ENCODE assay signal across 8 mouse cellular contexts in the genomic region with DNA sequence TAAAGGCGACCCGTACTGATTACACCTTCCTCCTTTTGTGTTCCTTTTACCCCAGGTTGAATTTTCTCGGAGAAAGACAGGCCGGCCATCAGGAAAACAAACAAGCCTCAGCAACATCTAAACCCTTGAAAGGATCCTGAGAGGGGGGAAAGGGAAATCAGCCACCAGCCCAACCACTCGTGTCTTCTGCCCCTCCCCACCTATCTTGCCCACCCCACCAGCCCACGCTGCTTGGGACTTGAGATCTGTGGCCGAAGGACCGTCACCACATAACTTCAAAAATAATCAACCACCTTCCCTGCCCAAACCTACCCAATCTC. TPM values are rescaled to one million over a fixed set of nuclear protein-coding genes. Genes with fewer than 3 reads are reported as not detected.
DNase-seq lines count a peak whose midpoint lies in the region; ATAC-seq and TF ChIP-seq lines count a peak whose summit lies in the region.

No protein-coding gene starts in this region.

- H3K4me2 ChIP-seq in heart, embryonic 13.5 days, result peak overlapping the region; percentile 98
- H3K4me2 ChIP-seq in limb, embryonic 14.5 days (replicated peaks; ENCODE audit: low read depth, low read length, severe bottlenecking), result peak overlapping the region; percentile 77
- peak overlapping the region; percentile 74 for H3K4me2 ChIP-seq in neural tube, embryonic 12.5 days (replicated peaks)

- no peak for TF ChIP-seq POLR2A in bone marrow, adult 2 months (IDR thresholded peaks at IDR 0.05; ENCODE audit: borderline replicate concordance, control insufficient read depth, low read depth, low read length)
- TF ChIP-seq POLR2A in limb, embryonic 14.5 days (IDR thresholded peaks at IDR 0.05; ENCODE audit: borderline replicate concordance, extremely low read depth, insufficient read depth, insufficient read length), result no peak

- H3K9ac ChIP-seq in heart, embryonic 13.5 days, result peak overlapping the region; percentile 96
- H3K9ac ChIP-seq in limb, embryonic 14.5 days (ENCODE audit: low read depth, low read length, severe bottlenecking), result peak overlapping the region; percentile 98
- H3K9ac ChIP-seq in neural tube, embryonic 12.5 days, result peak overlapping the region; percentile 98

- H3K4me1 ChIP-seq in heart, embryonic 13.5 days, result peaks cover 39% of the 10 kb centered on the region
- H3K4me1 ChIP-seq in bone marrow, adult 2 months (ENCODE audit: control insufficient read depth, insufficient read depth, low read length), result peaks cover 1% of the 10 kb centered on the region; the same call in 1 of the 2 replicates
- peaks cover 17% of the 10 kb centered on the region for H3K4me1 ChIP-seq in limb, embryonic 14.5 days (ENCODE audit: control insufficient read depth, insufficient read depth, low read length)
- peaks cover 29% of the 10 kb centered on the region for H3K4me1 ChIP-seq in neural tube, embryonic 12.5 days

- no peak for ATAC-seq in heart, embryonic 13.5 days (ENCODE audit: extremely low read depth, insufficient number of reproducible peaks, low FRiP score, low TSS enrichment)
- peak; percentile 2; the same call in 1 of the 2 replicates for ATAC-seq in granulocyte monocyte progenitor cell, adult 5-6 weeks (replicated peaks; ENCODE audit: poor library complexity, severe bottlenecking)
- ATAC-seq in limb, embryonic 14.5 days (ENCODE audit: low FRiP score, low read depth), result no peak
- no peak for ATAC-seq in neural tube, embryonic 12.5 days (ENCODE audit: low FRiP score, low read depth)

- 0% methylated on average over 8 of the region's 8 CpGs for WGBS in heart, embryonic 13.5 days
- under 1% methylated on average over 8 of the region's 8 CpGs for WGBS in bone marrow, adult 2 months
- WGBS in limb, embryonic 14.5 days, result under 1% methylated on average over 8 of the region's 8 CpGs
- WGBS in neural tube, embryonic 12.5 days, result 0% methylated on average over 8 of the region's 8 CpGs

- peak overlapping the region; percentile 96 for H3K27ac ChIP-seq in heart, embryonic 13.5 days (replicated peaks)
- H3K27ac ChIP-seq in bone marrow, adult 2 months (ENCODE audit: control insufficient read depth, insufficient read depth, low read depth, low read length, poor library complexity), result peak overlapping the region; percentile 91
- peak overlapping the region; percentile 97 for H3K27ac ChIP-seq in limb, embryonic 14.5 days (replicated peaks; ENCODE audit: low read depth, low read length)
- H3K27ac ChIP-seq in neural tube, embryonic 12.5 days, result peak overlapping the region; percentile 96

- peak overlapping the region; percentile 86 for H3K4me3 ChIP-seq in heart, embryonic 13.5 days
- peak overlapping the region; percentile 95 for H3K4me3 ChIP-seq in bone marrow, adult 2 months (replicated peaks; ENCODE audit: control insufficient read depth, low read depth, low read length)
- peak overlapping the region; percentile 74 for H3K4me3 ChIP-seq in limb, embryonic 14.5 days (replicated peaks; ENCODE audit: low read length)
- H3K4me3 ChIP-seq in neural tube, embryonic 12.5 days, result peak overlapping the region; percentile 71

- no peak for TF ChIP-seq CTCF in bone marrow, adult 2 months (IDR thresholded peaks at IDR 0.05; ENCODE audit: control insufficient read depth, insufficient read depth, low read length)

- no peak for DNase-seq in heart, adult 11 months
- no peak for DNase-seq in limb, embryonic 14.5 days (ENCODE audit: low spot score)
- DNase-seq in ovary, postnatal 14 days (ENCODE audit: low spot score), result no peak
- DNase-seq in left cerebral cortex, adult 11 months (ENCODE audit: low spot score), result no peak

- H3K36me3 ChIP-seq in heart, embryonic 13.5 days, result peaks cover 47% of the 10 kb centered on the region
- H3K36me3 ChIP-seq in limb, embryonic 14.5 days (ENCODE audit: control insufficient read depth, insufficient read depth, low read length), result peaks cover 37% of the 10 kb centered on the region
- H3K36me3 ChIP-seq in neural tube, embryonic 12.5 days, result peaks cover 8% of the 10 kb centered on the region; the same call in 1 of the 2 replicates

- H3K27me3 ChIP-seq in heart, embryonic 13.5 days (replicated peaks), result no peaks in the 10 kb centered on the region
- H3K27me3 ChIP-seq in limb, embryonic 14.5 days (ENCODE audit: control insufficient read depth, insufficient read depth, low read length), result no peaks in the 10 kb centered on the region
- no peaks in the 10 kb centered on the region for H3K27me3 ChIP-seq in neural tube, embryonic 12.5 days (replicated peaks)

- H3K9me3 ChIP-seq in heart, embryonic 13.5 days, result no peaks in the 10 kb centered on the region
- H3K9me3 ChIP-seq in limb, embryonic 14.5 days (ENCODE audit: control insufficient read depth, low read length), result no peaks in the 10 kb centered on the region
- no peaks in the 10 kb centered on the region for H3K9me3 ChIP-seq in neural tube, embryonic 12.5 days

RNA-seq across cellular contexts. Expression of gene Ppp1r10, which starts 0.9 kb away (rescaled TPM):
- polyA plus RNA-seq in heart, embryonic 13.5 days (2015; fragmentation: Nextera tagmentation; extraction: Ambion mirVana), result 24.6 and 26.3 TPM in 2 replicates
- 24.4 and 48.0 TPM in 2 replicates for polyA plus RNA-seq in bone marrow, adult 2 months (2011; ENCODE audit: insufficient read depth, insufficient read length, low replicate concordance, missing spikeins)
- 78.2 and 83.9 TPM in 2 replicates for total RNA-seq in granulocyte monocyte progenitor cell, adult 5-6 weeks (2014; fragmentation: Nextera tagmentation)
- total RNA-seq in granulocyte monocyte progenitor cell, adult 5-6 weeks (2017), result 79.2 and 87.5 TPM in 2 replicates
- 39.9 and 41.6 TPM in 2 replicates for polyA plus RNA-seq in limb, embryonic 14.5 days (2012; rRNA removed)
- polyA plus RNA-seq in limb, embryonic 14.5 days (2014; fragmentation: Nextera tagmentation; extraction: Ambion mirVana), result 30.8 and 34.2 TPM in 2 replicates
- 60.2 and 61.6 TPM in 2 replicates for polyA plus RNA-seq in neural tube, embryonic 12.5 days (2016; fragmentation: Nextera tagmentation; extraction: Ambion mirVana)

RNA-seq across cellular contexts. Expression of gene Mrps18b, which starts 0.9 kb away (rescaled TPM):
- 67.8 and 75.9 TPM in 2 replicates for polyA plus RNA-seq in heart, embryonic 13.5 days (2015; fragmentation: Nextera tagmentation; extraction: Ambion mirVana)
- polyA plus RNA-seq in bone marrow, adult 2 months (2011; ENCODE audit: insufficient read depth, insufficient read length, low replicate concordance, missing spikeins), result 43.2 and 65.2 TPM in 2 replicates
- 100 and 151 TPM in 2 replicates for total RNA-seq in granulocyte monocyte progenitor cell, adult 5-6 weeks (2014; fragmentation: Nextera tagmentation)
- 62.6 and 72.8 TPM in 2 replicates for total RNA-seq in granulocyte monocyte progenitor cell, adult 5-6 weeks (2017)
- polyA plus RNA-seq in limb, embryonic 14.5 days (2012; rRNA removed), result 62.7 and 62.9 TPM in 2 replicates
- polyA plus RNA-seq in limb, embryonic 14.5 days (2014; fragmentation: Nextera tagmentation; extraction: Ambion mirVana), result 68.0 and 70.3 TPM in 2 replicates
- 55.3 and 56.1 TPM in 2 replicates for polyA plus RNA-seq in neural tube, embryonic 12.5 days (2016; fragmentation: Nextera tagmentation; extraction: Ambion mirVana)

RNA-seq across cellular contexts. Expression of gene Atat1, which starts 7.2 kb away (rescaled TPM):
- polyA plus RNA-seq in heart, embryonic 13.5 days (2015; fragmentation: Nextera tagmentation; extraction: Ambion mirVana), result 53.8 and 55.3 TPM in 2 replicates
- polyA plus RNA-seq in bone marrow, adult 2 months (2011; ENCODE audit: insufficient read depth, insufficient read length, low replicate concordance, missing spikeins), result 11.7 and 19.9 TPM in 2 replicates
- 17.8 and 25.6 TPM in 2 replicates for total RNA-seq in granulocyte monocyte progenitor cell, adult 5-6 weeks (2014; fragmentation: Nextera tagmentation)
- 5.4 and 8.0 TPM in 2 replicates for total RNA-seq in granulocyte monocyte progenitor cell, adult 5-6 weeks (2017)
- polyA plus RNA-seq in limb, embryonic 14.5 days (2012; rRNA removed), result 157 and 189 TPM in 2 replicates
- polyA plus RNA-seq in limb, embryonic 14.5 days (2014; fragmentation: Nextera tagmentation; extraction: Ambion mirVana), result 68.7 and 88.1 TPM in 2 replicates
- polyA plus RNA-seq in neural tube, embryonic 12.5 days (2016; fragmentation: Nextera tagmentation; extraction: Ambion mirVana), result 299 and 304 TPM in 2 replicates

RNA-seq across cellular contexts. Expression of gene 2310061I04Rik, which starts 19.9 kb away (rescaled TPM):
- 25.2 and 31.3 TPM in 2 replicates for polyA plus RNA-seq in heart, embryonic 13.5 days (2015; fragmentation: Nextera tagmentation; extraction: Ambion mirVana)
- polyA plus RNA-seq in bone marrow, adult 2 months (2011; ENCODE audit: insufficient read depth, insufficient read length, low replicate concordance, missing spikeins), result 28.5 and 52.0 TPM in 2 replicates
- 97.8 and 112 TPM in 2 replicates for total RNA-seq in granulocyte monocyte progenitor cell, adult 5-6 weeks (2014; fragmentation: Nextera tagmentation)
- 6.2 and 8.4 TPM in 2 replicates for total RNA-seq in granulocyte monocyte progenitor cell, adult 5-6 weeks (2017)
- 53.9 and 68.4 TPM in 2 replicates for polyA plus RNA-seq in limb, embryonic 14.5 days (2012; rRNA removed)
- 20.6 and 20.7 TPM in 2 replicates for polyA plus RNA-seq in limb, embryonic 14.5 days (2014; fragmentation: Nextera tagmentation; extraction: Ambion mirVana)
- 26.8 and 30.3 TPM in 2 replicates for polyA plus RNA-seq in neural tube, embryonic 12.5 days (2016; fragmentation: Nextera tagmentation; extraction: Ambion mirVana)

RNA-seq across cellular contexts. Expression of gene Dhx16, which starts 37.5 kb away (rescaled TPM):
- 22.8 and 27.7 TPM in 2 replicates for polyA plus RNA-seq in heart, embryonic 13.5 days (2015; fragmentation: Nextera tagmentation; extraction: Ambion mirVana)
- polyA plus RNA-seq in bone marrow, adult 2 months (2011; ENCODE audit: insufficient read depth, insufficient read length, low replicate concordance, missing spikeins), result 119 and 234 TPM in 2 replicates
- 79.2 and 111 TPM in 2 replicates for total RNA-seq in granulocyte monocyte progenitor cell, adult 5-6 weeks (2014; fragmentation: Nextera tagmentation)
- 44.3 and 57.8 TPM in 2 replicates for total RNA-seq in granulocyte monocyte progenitor cell, adult 5-6 weeks (2017)
- polyA plus RNA-seq in limb, embryonic 14.5 days (2012; rRNA removed), result 78.6 and 90.5 TPM in 2 replicates
- polyA plus RNA-seq in limb, embryonic 14.5 days (2014; fragmentation: Nextera tagmentation; extraction: Ambion mirVana), result 40.0 and 43.4 TPM in 2 replicates
- 43.3 and 45.9 TPM in 2 replicates for polyA plus RNA-seq in neural tube, embryonic 12.5 days (2016; fragmentation: Nextera tagmentation; extraction: Ambion mirVana)
